Mouse (Mus musculus) neural tube, embryonic 15.5 days (tissue): ENCODE measurements around the gene Mme. TPM values are rescaled to one million over a fixed set of nuclear protein-coding genes. Genes with fewer than 3 reads are reported as not detected.

Experiments used
- ATAC-seq: fragments of 200-750 bp; cut with Nextera tagmentation; 2 replicates; pipeline ENCODE4 v1.8.0; 2017; ENCODE audit warnings: mild to moderate bottlenecking, moderate TSS enrichment, moderate library complexity; ENCODE audit not compliant: low FRiP score
- H3K27ac ChIP-seq: fragments of 300-500 bp; sonication (generic); replicated peaks from 2 replicates; pipeline ENCODE4 v1.5.1; 2015; ENCODE audit warnings: mild to moderate bottlenecking, inconsistent platforms
- H3K27me3 ChIP-seq: fragments of 300-500 bp; sonication (generic); replicated peaks from 2 replicates; pipeline ENCODE4 v1.6.1; 2015; ENCODE audit warnings: inconsistent platforms
- H3K36me3 ChIP-seq: fragments of 300-500 bp; sonication (generic); 2 replicates; pipeline ENCODE4 v1.6.1; 2015; ENCODE audit warnings: inconsistent platforms
- H3K4me1 ChIP-seq: fragments of 300-500 bp; sonication (generic); 2 replicates; pipeline ENCODE4 v1.6.1; 2015; ENCODE audit warnings: inconsistent platforms
- H3K4me2 ChIP-seq: fragments of 300-500 bp; sonication (generic); 2 replicates; pipeline ENCODE4 v1.6.1; 2015; ENCODE audit warnings: inconsistent platforms, mild to moderate bottlenecking, moderate library complexity
- H3K4me3 ChIP-seq: fragments of 300-500 bp; sonication (generic); replicated peaks from 2 replicates; pipeline ENCODE4 v1.5.1; 2015; ENCODE audit warnings: mild to moderate bottlenecking, inconsistent platforms
- H3K9ac ChIP-seq: fragments of 300-500 bp; sonication (generic); replicated peaks from 2 replicates; pipeline ENCODE4 v1.6.1; 2015; ENCODE audit warnings: mild to moderate bottlenecking, inconsistent platforms
- H3K9me3 ChIP-seq: fragments of 300-500 bp; sonication (generic); replicated peaks from 2 replicates; pipeline ENCODE4 v1.6.1; 2016; ENCODE audit warnings: inconsistent platforms
- WGBS: fragments of 180-500 bp; shearing (Covaris S2); methylation state at CpG from one replicate; pipeline ENCODE4 v1.1.7; 2015; ENCODE audit warnings: mixed read lengths; 5-methylcytosine and 5-hydroxymethylcytosine counted together
- polyA plus RNA-seq: library from polyadenylated mRNA; unstranded; fragments of >200 nt; fragmentation: Nextera tagmentation; extraction: Ambion mirVana; gene quantifications from 2 replicates; pipeline ENCODE4 v1.2.1, GENCODE M21; 2015

Gene Mme
- polyA plus RNA-seq, 1 experiment from 2014 or later = 3.6 TPM

- Histone ChIP-seq H3K9ac (no peak overlapping the region), H3K27me3 (peaks cover 2% of the 10 kb centered on the region; the same call in 1 of the 2 replicates), H3K9me3 (no peaks in the 10 kb centered on the region), H3K27ac (no peak overlapping the region), H3K4me2 (peak overlapping the region; percentile 100), H3K36me3 (no peaks in the 10 kb centered on the region), H3K4me1 (peaks cover 10% of the 10 kb centered on the region; the same call in 1 of the 2 replicates), H3K4me3 (peak overlapping the region; percentile 73)
- WGBS = 12% methylated on average over 12 of the region's 12 CpGs
- no peak for ATAC-seq
These were observed 55.1 kb downstream of the Mme start for GRCm38 (mm10) chr3:63296411-63296810.

DNA sequence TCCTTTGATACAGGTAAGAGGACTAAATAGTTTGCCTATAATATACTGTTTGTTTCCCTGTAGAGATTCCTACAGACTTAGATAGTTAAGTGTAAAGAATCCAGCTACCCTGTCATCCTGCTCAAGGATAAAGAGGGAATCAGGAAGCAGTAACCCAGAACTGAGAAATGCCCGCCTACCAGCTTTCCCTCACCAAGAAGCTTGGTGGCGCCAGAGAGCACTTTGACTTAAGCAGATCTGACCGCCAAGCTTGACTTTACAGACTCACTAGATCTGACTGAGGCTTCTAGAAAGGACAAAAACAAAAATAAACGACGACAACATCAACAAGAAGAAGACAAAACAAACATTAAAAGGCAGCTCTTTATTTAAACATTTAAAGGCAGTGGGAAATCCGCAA is 56.5 kb downstream of the Mme start:
- H3K27me3 ChIP-seq = peaks cover 2% of the 10 kb centered on the region; the same call in 1 of the 2 replicates
- WGBS = 6% methylated on average over 6 of the region's 6 CpGs
- ATAC-seq = peak; percentile 77
- no peaks in the 10 kb centered on the region for H3K36me3 ChIP-seq
- no peaks in the 10 kb centered on the region for H3K9me3 ChIP-seq
- no peak overlapping the region for H3K27ac ChIP-seq
- H3K4me2 ChIP-seq = no peak overlapping the region
- H3K4me1 ChIP-seq = peaks cover 10% of the 10 kb centered on the region; the same call in 1 of the 2 replicates
- H3K4me3 ChIP-seq = no peak overlapping the region
- no peak overlapping the region for H3K9ac ChIP-seq

GRCm38 (mm10) chr3:63315211-63315760 is 73.9 kb downstream of the Mme start:
- Histone ChIP-seq H3K9ac (no peak overlapping the region), H3K27me3 (no peaks in the 10 kb centered on the region), H3K27ac (no peak overlapping the region), H3K36me3 (no peaks in the 10 kb centered on the region), H3K9me3 (no peaks in the 10 kb centered on the region), H3K4me2 (no peak overlapping the region), H3K4me1 (no peaks in the 10 kb centered on the region), H3K4me3 (no peak overlapping the region)
- ATAC-seq = no peak
- WGBS = 93% methylated on average over 7 of the region's 7 CpGs

DNA sequence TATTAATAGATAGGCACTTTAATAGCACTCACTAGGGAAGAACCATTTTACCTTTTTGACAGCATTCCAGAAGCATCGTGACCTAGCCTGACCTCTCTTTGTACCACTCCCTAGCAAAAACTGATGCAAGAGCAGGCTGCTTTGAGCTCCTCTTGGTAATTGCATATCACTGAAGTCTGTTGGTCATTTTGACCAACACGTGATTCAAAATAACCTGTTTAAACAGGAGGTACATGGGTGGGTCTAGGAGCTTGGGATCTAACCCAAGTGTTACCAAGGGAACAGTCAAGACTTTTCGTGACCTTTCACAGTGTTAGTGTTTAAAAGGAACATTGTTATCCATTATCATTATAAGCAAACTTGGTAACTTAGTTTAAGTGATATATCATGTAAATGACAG is 76.2 kb downstream of the Mme start:
- H3K9ac ChIP-seq = no peak overlapping the region
- H3K27me3 ChIP-seq = no peaks in the 10 kb centered on the region
- no peak overlapping the region for H3K4me3 ChIP-seq
- 77% methylated on average over 3 of the region's 3 CpGs for WGBS
- H3K4me1 ChIP-seq = no peaks in the 10 kb centered on the region
- no peak overlapping the region for H3K4me2 ChIP-seq
- H3K9me3 ChIP-seq = no peaks in the 10 kb centered on the region
- no peak overlapping the region for H3K27ac ChIP-seq
- no peak for ATAC-seq
- H3K36me3 ChIP-seq = no peaks in the 10 kb centered on the region

- Histone ChIP-seq H3K4me3 (no peak overlapping the region), H3K36me3 (no peaks in the 10 kb centered on the region), H3K27me3 (no peaks in the 10 kb centered on the region), H3K9me3 (no peaks in the 10 kb centered on the region), H3K27ac (no peak overlapping the region), H3K4me1 (no peaks in the 10 kb centered on the region), H3K9ac (no peak overlapping the region), H3K4me2 (no peak overlapping the region)
- WGBS = 88% methylated on average over 2 of the region's 2 CpGs
- no peak for ATAC-seq
These were observed 84.3 kb downstream of the Mme start for GRCm38 (mm10) chr3:63325615-63326014.

- Histone ChIP-seq H3K9ac (no peak overlapping the region), H3K27ac (no peak overlapping the region), H3K9me3 (no peaks in the 10 kb centered on the region), H3K4me3 (no peak overlapping the region), H3K27me3 (no peaks in the 10 kb centered on the region), H3K4me1 (no peaks in the 10 kb centered on the region), H3K4me2 (no peak overlapping the region), H3K36me3 (no peaks in the 10 kb centered on the region)
- 82% methylated on average over 2 of the region's 2 CpGs for WGBS
- ATAC-seq = no peak
These were observed 98.8 kb downstream of the Mme start for GRCm38 (mm10) chr3:63340110-63340509.

- WGBS = 92% methylated on average over 3 of the region's 3 CpGs
- no peak for ATAC-seq
- no peaks in the 10 kb centered on the region for H3K36me3 ChIP-seq
- no peaks in the 10 kb centered on the region for H3K9me3 ChIP-seq
- no peaks in the 10 kb centered on the region for H3K27me3 ChIP-seq
- no peak overlapping the region for H3K4me3 ChIP-seq
- H3K27ac ChIP-seq = no peak overlapping the region
- H3K4me1 ChIP-seq = no peaks in the 10 kb centered on the region
- H3K4me2 ChIP-seq = no peak overlapping the region
- H3K9ac ChIP-seq = no peak overlapping the region
These were observed 99.2 kb downstream of the Mme start for GRCm38 (mm10) chr3:63340546-63340945.

DNA sequence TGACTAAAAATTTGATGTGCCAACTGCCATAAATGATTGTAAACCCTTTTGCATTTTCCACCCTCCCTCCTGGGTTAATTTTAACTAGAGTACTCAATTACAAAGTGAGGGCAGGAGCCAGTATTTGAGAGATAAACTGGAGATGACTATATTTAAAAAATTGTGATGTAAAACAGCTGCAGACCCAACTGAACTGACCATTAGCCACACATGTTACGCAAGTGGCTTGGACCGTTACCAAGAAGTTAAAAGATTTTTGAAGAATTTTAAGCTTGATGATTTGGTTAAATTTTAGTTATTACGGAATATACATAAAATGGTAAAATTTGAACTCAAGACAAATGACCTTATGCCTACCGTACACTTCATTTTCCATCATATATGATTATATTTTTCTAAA is 100.1 kb downstream of the Mme start:
- no peaks in the 10 kb centered on the region for H3K4me1 ChIP-seq
- H3K27me3 ChIP-seq = no peaks in the 10 kb centered on the region
- no peak overlapping the region for H3K27ac ChIP-seq
- H3K9me3 ChIP-seq = no peaks in the 10 kb centered on the region
- no peak overlapping the region for H3K4me2 ChIP-seq
- H3K36me3 ChIP-seq = no peaks in the 10 kb centered on the region
- no peak overlapping the region for H3K4me3 ChIP-seq
- WGBS = 97% methylated on average over 4 of the region's 4 CpGs
- no peak overlapping the region for H3K9ac ChIP-seq
- no peak for ATAC-seq

GRCm38 (mm10) chr3:63344998-63345397 is 103.7 kb downstream of the Mme start:
- no peaks in the 10 kb centered on the region for H3K36me3 ChIP-seq
- 64% methylated on average over 5 of the region's 5 CpGs for WGBS
- H3K4me3 ChIP-seq = no peak overlapping the region

DNA sequence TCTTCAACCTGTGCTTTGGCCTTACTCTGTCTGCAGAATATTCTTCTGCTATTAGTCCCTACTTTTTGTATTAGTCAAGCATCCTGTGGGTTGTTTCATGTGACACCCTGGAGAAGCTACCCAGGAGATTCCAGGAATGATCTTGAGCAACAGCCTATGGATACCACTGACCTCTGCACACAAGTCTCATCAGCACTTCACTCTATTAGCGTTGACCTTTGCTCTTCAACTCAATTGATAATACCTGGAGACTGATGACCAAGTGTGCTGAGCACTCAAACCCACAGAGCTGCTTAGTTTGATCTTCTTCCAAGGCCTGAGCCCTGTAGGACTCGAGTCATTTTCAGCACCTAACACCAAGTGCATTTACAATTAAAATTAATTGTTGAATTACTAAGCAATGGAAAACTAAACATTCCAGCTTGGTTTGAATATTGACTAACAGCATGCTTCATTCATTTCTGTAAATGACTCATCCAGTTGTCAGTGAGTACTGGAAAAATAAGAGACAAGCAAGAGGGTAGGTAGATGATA is 107.6 kb downstream of the Mme start:
- no peaks in the 10 kb centered on the region for H3K27me3 ChIP-seq
- no peaks in the 10 kb centered on the region for H3K36me3 ChIP-seq
- WGBS = 88% methylated on average over 2 of the region's 2 CpGs
- H3K9ac ChIP-seq = no peak overlapping the region
- no peaks in the 10 kb centered on the region for H3K9me3 ChIP-seq
- no peak for ATAC-seq
- H3K4me3 ChIP-seq = no peak overlapping the region
- H3K27ac ChIP-seq = no peak overlapping the region
- H3K4me1 ChIP-seq = no peaks in the 10 kb centered on the region
- no peak overlapping the region for H3K4me2 ChIP-seq

More at GRCm38 (mm10) chr3:63344998-63345397, 103.7 kb downstream of the Mme start:
- H3K9ac ChIP-seq = no peak overlapping the region
- no peaks in the 10 kb centered on the region for H3K4me1 ChIP-seq
- H3K27ac ChIP-seq = no peak overlapping the region
- no peak overlapping the region for H3K4me2 ChIP-seq
- ATAC-seq = peak; percentile 61; the same call in 1 of the 2 replicates
- H3K9me3 ChIP-seq = no peaks in the 10 kb centered on the region
- no peaks in the 10 kb centered on the region for H3K27me3 ChIP-seq

DNA sequence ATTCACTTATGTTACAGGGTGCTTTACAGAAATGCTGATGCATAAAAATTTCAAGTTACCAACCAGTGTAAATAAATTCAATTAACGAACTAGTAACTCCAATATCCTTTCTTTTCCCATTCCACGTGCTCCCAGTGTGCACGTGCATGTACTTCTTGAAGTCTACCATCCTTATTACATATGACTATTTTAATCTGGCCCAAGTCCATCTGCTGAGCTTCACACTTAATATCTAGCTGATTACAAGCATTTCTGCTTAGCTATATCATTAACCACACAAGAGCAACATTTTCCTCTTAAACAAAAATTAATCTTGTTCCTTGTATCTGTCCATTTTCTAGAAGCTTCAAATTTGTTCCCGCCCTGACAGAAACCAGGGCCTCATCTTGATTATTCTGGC is 108.9 kb downstream of the Mme start:
- no peak overlapping the region for H3K4me2 ChIP-seq
- ATAC-seq = no peak
- H3K36me3 ChIP-seq = no peaks in the 10 kb centered on the region
- H3K9me3 ChIP-seq = no peaks in the 10 kb centered on the region
- H3K4me3 ChIP-seq = no peak overlapping the region
- no peaks in the 10 kb centered on the region for H3K4me1 ChIP-seq
- no peaks in the 10 kb centered on the region for H3K27me3 ChIP-seq
- 94% methylated on average over 4 of the region's 4 CpGs for WGBS
- no peak overlapping the region for H3K9ac ChIP-seq
- H3K27ac ChIP-seq = no peak overlapping the region

DNA sequence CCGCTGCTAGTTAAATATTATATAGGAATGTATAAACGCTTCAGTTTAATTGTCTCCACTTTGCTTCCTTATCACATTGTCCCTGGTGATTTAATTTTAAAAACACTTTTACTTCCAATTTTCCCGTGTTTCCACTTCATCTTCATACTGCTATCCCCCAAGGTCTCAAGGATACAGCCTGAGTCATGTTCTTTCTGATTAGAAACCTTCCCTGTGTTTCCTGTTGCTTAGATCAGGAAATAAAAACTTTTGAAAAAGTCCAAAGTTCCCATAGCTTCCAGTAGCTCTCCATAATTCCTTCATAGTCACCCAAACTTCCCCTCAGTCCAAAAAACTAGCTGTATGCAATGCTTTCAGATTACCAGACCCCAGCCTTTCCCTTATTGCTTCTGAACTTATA is 109.4 kb downstream of the Mme start:
- Histone ChIP-seq H3K27me3 (no peaks in the 10 kb centered on the region), H3K4me2 (no peak overlapping the region), H3K9me3 (no peaks in the 10 kb centered on the region), H3K9ac (no peak overlapping the region), H3K4me1 (no peaks in the 10 kb centered on the region), H3K4me3 (no peak overlapping the region), H3K27ac (no peak overlapping the region), H3K36me3 (no peaks in the 10 kb centered on the region)
- ATAC-seq = no peak
- WGBS = 86% methylated on average over 3 of the region's 3 CpGs
